ENCODE assay signal across 17 mouse cellular contexts in the genomic region with DNA sequence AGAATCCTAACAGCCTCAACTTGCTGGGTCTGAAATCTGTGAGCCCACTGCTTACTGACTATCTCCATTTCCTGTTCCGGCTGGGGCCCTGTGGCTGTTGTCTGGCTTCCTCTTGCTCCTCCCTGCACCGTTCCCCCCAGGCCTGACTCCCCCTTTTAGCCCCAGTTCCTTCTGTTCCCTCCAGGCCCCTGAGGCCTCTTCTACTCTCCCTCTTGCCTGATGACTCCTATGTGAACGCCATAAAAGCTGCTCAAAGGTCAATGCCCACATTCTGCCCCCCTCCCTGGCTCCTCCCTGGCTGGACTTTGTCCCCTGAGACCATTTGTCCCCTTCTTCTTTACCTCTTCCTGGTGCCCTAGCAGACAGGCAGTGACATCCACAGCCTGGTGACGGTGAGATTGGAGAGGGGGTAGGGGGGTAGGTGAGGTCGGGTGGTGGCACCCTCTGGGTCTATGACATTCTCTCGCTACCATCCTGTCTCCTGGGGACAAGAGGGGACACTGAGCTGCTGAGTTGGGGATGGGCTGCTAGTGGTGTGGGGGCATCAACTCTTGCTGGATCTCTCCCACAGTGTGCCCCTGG. TPM values are rescaled to one million over a fixed set of nuclear protein-coding genes. Genes with fewer than 3 reads are reported as not detected.
DNase-seq lines count a peak whose midpoint lies in the region; ATAC-seq lines count a peak whose summit lies in the region.
"Had no signal": no experiment of that assay in that cellular context is flagged by ENCODE, and none has a peak within 500 bp of the region (broad histone marks: within the 10 kb centered on the region; RNA-seq: fewer than 3 reads in every experiment).

No protein-coding gene starts in this region.

- H3K4me2 ChIP-seq in stomach, embryonic 16.5 days (ENCODE audit: low read depth, low read length) = no peak overlapping the region
- no peak overlapping the region for H3K4me2 ChIP-seq in heart, embryonic 12.5 days
- H3K4me2 ChIP-seq: limb, embryonic 13.5 days had no signal

- H3K4me1 ChIP-seq in heart, embryonic 10.5 days = peaks cover 16% of the 10 kb centered on the region
- 0 out of 2 replicates have a peak, but pooled peaks cover 4% of the 10 kb centered on the region for H3K4me1 ChIP-seq in stomach, embryonic 16.5 days (ENCODE audit: control insufficient read depth, insufficient read depth, low read length)
- H3K4me1 ChIP-seq in heart, embryonic 12.5 days (replicated peaks) = peaks cover 12% of the 10 kb centered on the region
- H3K4me1 ChIP-seq: limb, embryonic 13.5 days had no signal

- peak overlapping the region; percentile 31; the same call in 1 of the 2 replicates for H3K9ac ChIP-seq in stomach, embryonic 16.5 days (ENCODE audit: low read length)
- H3K9ac ChIP-seq in heart, embryonic 12.5 days = no peak overlapping the region; the same call in 1 of the 2 replicates
- H3K9ac ChIP-seq: forebrain, postnatal 0 days; limb, embryonic 13.5 days had no signal

- ATAC-seq in stomach, embryonic 16.5 days (ENCODE audit: insufficient read depth, low FRiP score) = peak; percentile 71
- ATAC-seq in heart, embryonic 12.5 days (ENCODE audit: insufficient number of reproducible peaks, low FRiP score) = no peak
- ATAC-seq: forebrain, postnatal 0 days; midbrain, embryonic 16.5 days had no signal

- no peaks in the 10 kb centered on the region for H3K36me3 ChIP-seq in heart, embryonic 10.5 days
- H3K36me3 ChIP-seq in stomach, embryonic 16.5 days (ENCODE audit: control insufficient read depth, insufficient read depth, low read length) = no peaks in the 10 kb centered on the region
- H3K36me3 ChIP-seq in heart, embryonic 12.5 days = no peaks in the 10 kb centered on the region
- H3K36me3 ChIP-seq: limb, embryonic 13.5 days had no signal

- 65% methylated on average over 6 of the region's 6 CpGs for WGBS in heart, embryonic 10.5 days
- 42% methylated on average over 6 of the region's 6 CpGs for WGBS in stomach, embryonic 16.5 days
- 56% methylated on average over 6 of the region's 6 CpGs for WGBS in heart, embryonic 12.5 days

- DNase-seq in heart, embryonic 10.5 days (ENCODE audit: low spot score) = no peak
- DNase-seq in heart, adult 8-10 months (ENCODE audit: low spot score) = no peak
- peak; percentile 83 for DNase-seq in kidney, adult 18-20 months
- DNase-seq in kidney, postnatal 36 days = peak; percentile 80 to 82
- DNase-seq in right cerebral cortex, postnatal 4 days = no peak
- DNase-seq in adrenal gland, postnatal 25 days = no peak
- DNase-seq: adrenal gland, postnatal 36 days; cerebellum, adult 11 months; forebrain, postnatal 0 days; gastrocnemius, postnatal 36 days; lung, postnatal 10 days had no signal

- peak overlapping the region; percentile 56 for H3K27ac ChIP-seq in heart, embryonic 10.5 days
- H3K27ac ChIP-seq in stomach, embryonic 16.5 days (ENCODE audit: low read length) = peak overlapping the region; percentile 58
- H3K27ac ChIP-seq in heart, embryonic 12.5 days (ENCODE audit: poor library complexity, severe bottlenecking) = no peak overlapping the region
- H3K27ac ChIP-seq: limb, embryonic 13.5 days had no signal

- peaks cover 17% of the 10 kb centered on the region for H3K27me3 ChIP-seq in heart, embryonic 10.5 days (ENCODE audit: insufficient read depth, poor library complexity, severe bottlenecking)
- no peaks in the 10 kb centered on the region for H3K27me3 ChIP-seq in stomach, embryonic 16.5 days (ENCODE audit: control insufficient read depth, insufficient read depth, low read length)
- H3K27me3 ChIP-seq in heart, embryonic 12.5 days (replicated peaks) = peaks cover 28% of the 10 kb centered on the region

- no peak overlapping the region for H3K4me3 ChIP-seq in heart, embryonic 10.5 days
- peak overlapping the region; percentile 5; the same call in 1 of the 2 replicates for H3K4me3 ChIP-seq in stomach, embryonic 16.5 days (replicated peaks; ENCODE audit: low read length)
- H3K4me3 ChIP-seq in heart, embryonic 12.5 days = no peak overlapping the region
- H3K4me3 ChIP-seq: limb, embryonic 13.5 days had no signal

- H3K9me3 ChIP-seq in heart, embryonic 10.5 days = no peaks in the 10 kb centered on the region
- H3K9me3 ChIP-seq in stomach, embryonic 16.5 days (replicated peaks; ENCODE audit: control insufficient read depth, low read length) = no peaks in the 10 kb centered on the region
- no peaks in the 10 kb centered on the region for H3K9me3 ChIP-seq in heart, embryonic 12.5 days (replicated peaks)
- H3K9me3 ChIP-seq: limb, embryonic 13.5 days had no signal

RNA-seq across cellular contexts. Expression of gene Myo15b, which starts 19.1 kb away (rescaled TPM):
- polyA plus RNA-seq in heart, embryonic 10.5 days (2016; fragmentation: Nextera tagmentation; extraction: Ambion mirVana) = 0.23 and 0.31 TPM in 2 replicates
- total RNA-seq in heart, adult 8-10 months (2022) = under 1 TPM in 1 of 4 experiments, not detected in 3; 0.06 TPM
- 20.8 and 21.1 TPM in 2 replicates for polyA plus RNA-seq in stomach, embryonic 16.5 days (2015; fragmentation: Nextera tagmentation; extraction: Ambion mirVana)
- 0.17 and 0.37 TPM in 2 replicates for polyA plus RNA-seq in heart, embryonic 12.5 days (2016; fragmentation: Nextera tagmentation; extraction: Ambion mirVana)
- total RNA-seq in adrenal gland, postnatal 25 days (2021) = 0.36 TPM in 1 of 2 replicates, not detected in the other
- total RNA-seq: forebrain, postnatal 0 days; gastrocnemius, postnatal 36 days had no signal
- polyA plus RNA-seq: midbrain, embryonic 16.5 days had no signal

RNA-seq across cellular contexts. Expression of gene Smim5, which starts 22.5 kb away (rescaled TPM):
- polyA plus RNA-seq in heart, embryonic 10.5 days (2016; fragmentation: Nextera tagmentation; extraction: Ambion mirVana) = 13.7 and 17.9 TPM in 2 replicates
- total RNA-seq in heart, adult 8-10 months (2022) = 10 to 100 TPM; 11.0 to 28.2 (median 14.6) TPM
- 6.5 and 8.5 TPM in 2 replicates for polyA plus RNA-seq in stomach, embryonic 16.5 days (2015; fragmentation: Nextera tagmentation; extraction: Ambion mirVana)
- polyA plus RNA-seq in heart, embryonic 12.5 days (2016; fragmentation: Nextera tagmentation; extraction: Ambion mirVana) = 15.0 and 16.6 TPM in 2 replicates
- total RNA-seq in adrenal gland, postnatal 25 days (2021) = 0.73 TPM in 1 of 2 replicates, not detected in the other

RNA-seq across cellular contexts. Expression of gene Smim6, which starts 34.6 kb away (rescaled TPM):
- polyA plus RNA-seq in heart, embryonic 10.5 days (2016; fragmentation: Nextera tagmentation; extraction: Ambion mirVana) = 1.6 and 1.7 TPM in 2 replicates
- total RNA-seq in heart, adult 8-10 months (2022) = not detected
- polyA plus RNA-seq in stomach, embryonic 16.5 days (2015; fragmentation: Nextera tagmentation; extraction: Ambion mirVana) = 57.0 and 68.4 TPM in 2 replicates
- 0.77 and 1.8 TPM in 2 replicates for polyA plus RNA-seq in heart, embryonic 12.5 days (2016; fragmentation: Nextera tagmentation; extraction: Ambion mirVana)
- not detected in 2 replicates for total RNA-seq in adrenal gland, postnatal 25 days (2021)
- total RNA-seq: adrenal gland, postnatal 36 days; forebrain, postnatal 0 days; gastrocnemius, postnatal 36 days; left cerebral cortex, adult 18-20 months had no signal
- polyA plus RNA-seq: cortical plate, adult 2 months had no signal

RNA-seq across cellular contexts. Expression of gene Llgl2, which starts 53.4 kb away (rescaled TPM):
- 35.0 and 40.8 TPM in 2 replicates for polyA plus RNA-seq in heart, embryonic 10.5 days (2016; fragmentation: Nextera tagmentation; extraction: Ambion mirVana)
- total RNA-seq in heart, adult 8-10 months (2022) = 10 to 100 TPM; 15.7 to 31.8 (median 20.3) TPM
- 65.6 and 75.3 TPM in 2 replicates for polyA plus RNA-seq in stomach, embryonic 16.5 days (2015; fragmentation: Nextera tagmentation; extraction: Ambion mirVana)
- 22.5 and 25.8 TPM in 2 replicates for polyA plus RNA-seq in heart, embryonic 12.5 days (2016; fragmentation: Nextera tagmentation; extraction: Ambion mirVana)
- total RNA-seq in adrenal gland, postnatal 25 days (2021) = 8.4 and 11.8 TPM in 2 replicates

RNA-seq across cellular contexts. Expression of gene Sap30bp, which starts 55.8 kb away (rescaled TPM):
- polyA plus RNA-seq in heart, embryonic 10.5 days (2016; fragmentation: Nextera tagmentation; extraction: Ambion mirVana) = 29.4 and 35.8 TPM in 2 replicates
- total RNA-seq in heart, adult 8-10 months (2022) = 10 to 100 TPM; 14.7 to 21.3 (median 16.2) TPM
- 32.0 and 35.2 TPM in 2 replicates for polyA plus RNA-seq in stomach, embryonic 16.5 days (2015; fragmentation: Nextera tagmentation; extraction: Ambion mirVana)
- 29.4 and 32.2 TPM in 2 replicates for polyA plus RNA-seq in heart, embryonic 12.5 days (2016; fragmentation: Nextera tagmentation; extraction: Ambion mirVana)
- total RNA-seq in adrenal gland, postnatal 25 days (2021) = 32.0 and 41.3 TPM in 2 replicates

Comparison
In these comparisons a context has a peak if more than half of its experiments do, and no peak if none do; other contexts are left out.
1. DNase-seq: peak in kidney, adult 18-20 months (single experiment) and kidney, postnatal 36 days (2 of 2); none in heart, embryonic 10.5 days (single experiment), heart, adult 8-10 months (single experiment), right cerebral cortex, postnatal 4 days (single experiment) and adrenal gland, postnatal 25 days (single experiment).
2. RNA of gene Myo15b, which starts 19.1 kb away (polyA plus RNA-seq): 20.8 to 21.1 TPM in stomach, embryonic 16.5 days; 0.17 to 0.37 TPM in heart, embryonic 12.5 days and 0.23 to 0.31 TPM in heart, embryonic 10.5 days; every median in the first group is over 10 times any median in the second.
3. RNA of gene Smim6, which starts 34.6 kb away (polyA plus RNA-seq): 57.0 to 68.4 TPM in stomach, embryonic 16.5 days; 1.6 to 1.7 TPM in heart, embryonic 10.5 days and 0.77 to 1.8 TPM in heart, embryonic 12.5 days; every median in the first group is over 10 times any median in the second.